Comparison of ENCODE assay signal across 8 mouse cellular contexts in genomic region chr5:121219980-121220731, GRCm38 (mm10). TPM values are rescaled to one million over a fixed set of nuclear protein-coding genes. Genes with fewer than 3 reads are reported as not detected.
DNase-seq lines count a peak whose midpoint lies in the region; ATAC-seq and TF ChIP-seq lines count a peak whose summit lies in the region.

Gene Hectd4 (plus strand): TSS chr5:121220219.

- peak within 1 kb of the TSS; percentile 23 for H3K27ac ChIP-seq in CH12.LX (ENCODE audit: insufficient read depth, low read depth)
- peak within 1 kb of the TSS; percentile 93 for H3K27ac ChIP-seq in forebrain, embryonic 12.5 days
- peak within 1 kb of the TSS; percentile 88 for H3K27ac ChIP-seq in heart, postnatal 0 days (ENCODE audit: low read depth)
- H3K27ac ChIP-seq in liver, embryonic 16.5 days (ENCODE audit: low read length) = peak within 1 kb of the TSS; percentile 98
- peak within 1 kb of the TSS; percentile 96 for H3K27ac ChIP-seq in neural tube, embryonic 13.5 days (replicated peaks)
- H3K27ac ChIP-seq in testis, adult 2 months (ENCODE audit: control insufficient read depth, insufficient read depth, low read depth, low read length) = peak within 1 kb of the TSS; percentile 81

- H3K4me3 ChIP-seq in CH12.LX (replicated peaks in 1 of 3; ENCODE audit: low read depth in 2 of 3, low read length in 2 of 3, poor library complexity in 1 of 3) = peak within 1 kb of the TSS; percentile 72 to 86 (median 84)
- H3K4me3 ChIP-seq in forebrain, embryonic 12.5 days (replicated peaks) = peak within 1 kb of the TSS; percentile 97
- H3K4me3 ChIP-seq in heart, postnatal 0 days (ENCODE audit: low read depth, low read length) = peak within 1 kb of the TSS; percentile 95
- peak within 1 kb of the TSS; percentile 100 for H3K4me3 ChIP-seq in liver, embryonic 16.5 days (ENCODE audit: low read depth, low read length)
- peak within 1 kb of the TSS; percentile 97 for H3K4me3 ChIP-seq in neural tube, embryonic 13.5 days
- H3K4me3 ChIP-seq in testis, adult 2 months (ENCODE audit: control insufficient read depth, low read depth, low read length) = peak within 1 kb of the TSS; percentile 96

- TF ChIP-seq EP300 in CH12.LX (IDR thresholded peaks at IDR 0.05; ENCODE audit: low read length) = no peak
- TF ChIP-seq EP300 in heart, postnatal 0 days (IDR thresholded peaks at IDR 0.05; ENCODE audit: low read depth) = no peak

- H3K4me2 ChIP-seq in CH12.LX (ENCODE audit: insufficient read depth, low read depth, poor library complexity, severe bottlenecking) = peak within 1 kb of the TSS; percentile 74
- H3K4me2 ChIP-seq in forebrain, embryonic 12.5 days = peak within 1 kb of the TSS; percentile 91
- peak within 1 kb of the TSS; percentile 90 for H3K4me2 ChIP-seq in heart, postnatal 0 days (ENCODE audit: low read depth, low read length)
- peak within 1 kb of the TSS; percentile 71 for H3K4me2 ChIP-seq in liver, embryonic 16.5 days (ENCODE audit: low read depth, low read length)
- H3K4me2 ChIP-seq in neural tube, embryonic 13.5 days = peak within 1 kb of the TSS; percentile 87

- DNase-seq in CH12.LX (ENCODE audit: extremely low read depth) = peak; percentile 95
- peak; percentile 93 for DNase-seq in c-Kit-positive CD71-positive TER-119-negative erythroid progenitor cells, embryonic 14.5 days (ENCODE audit: low read depth)
- peak; percentile 93 for DNase-seq in heart, postnatal 0 days (ENCODE audit: low spot score)
- DNase-seq in kidney, postnatal 4 days = peak; percentile 99 to 100

- peaks cover 0 to 30% of the 10 kb centered on the region in 2 experiments; a peak in 2 of 4 replicates for H3K4me1 ChIP-seq in CH12.LX (ENCODE audit: control insufficient read depth in 1 of 2, insufficient read depth in 2 of 2)
- H3K4me1 ChIP-seq in forebrain, embryonic 12.5 days = peaks cover 18% of the 10 kb centered on the region
- H3K4me1 ChIP-seq in heart, postnatal 0 days (ENCODE audit: control insufficient read depth, insufficient read depth) = peaks cover 7% of the 10 kb centered on the region; the same call in 1 of the 2 replicates
- peaks cover 44% of the 10 kb centered on the region for H3K4me1 ChIP-seq in liver, embryonic 16.5 days (ENCODE audit: control insufficient read depth, low read depth, low read length)
- peaks cover 27% of the 10 kb centered on the region for H3K4me1 ChIP-seq in neural tube, embryonic 13.5 days (replicated peaks)
- H3K4me1 ChIP-seq in testis, adult 2 months (ENCODE audit: control insufficient read depth, insufficient read depth, low read length) = peaks cover 11% of the 10 kb centered on the region

- TF ChIP-seq POLR2A in CH12.LX (IDR thresholded peaks at IDR 0.05; ENCODE audit: low read depth, low read length) = peak; percentile 90
- TF ChIP-seq POLR2A in testis, adult 2 months (IDR thresholded peaks at IDR 0.05; ENCODE audit: control insufficient read depth, low read depth, low read length) = peak; percentile 93

- dilution Hi-C loops in CH12.LX (cut with MboI; ENCODE audit: extremely low pct_ligation_motif_present, extremely low pct_unique_long_range_greater_than_20kb, low sequenced_read_pairs) = no loop called here

- 1% methylated on average over 67 of the region's 90 CpGs for WGBS in forebrain, embryonic 12.5 days
- WGBS in heart, postnatal 0 days = 1% methylated on average over 49 of the region's 90 CpGs
- 0% methylated on average over 89 of the region's 90 CpGs for WGBS in liver, embryonic 16.5 days (ENCODE audit: insufficient replicate concordance)
- WGBS in neural tube, embryonic 13.5 days = under 1% methylated on average over 57 of the region's 90 CpGs

- H3K9me3 ChIP-seq in CH12.LX (replicated peaks; ENCODE audit: low read length) = no peaks in the 10 kb centered on the region
- no peaks in the 10 kb centered on the region for H3K9me3 ChIP-seq in forebrain, embryonic 12.5 days
- no peaks in the 10 kb centered on the region for H3K9me3 ChIP-seq in heart, postnatal 0 days (replicated peaks; ENCODE audit: control insufficient read depth, low read length)
- no peaks in the 10 kb centered on the region for H3K9me3 ChIP-seq in liver, embryonic 16.5 days (replicated peaks; ENCODE audit: control insufficient read depth, low read length)
- H3K9me3 ChIP-seq in neural tube, embryonic 13.5 days = no peaks in the 10 kb centered on the region

- H3K79me2 ChIP-seq in CH12.LX (replicated peaks; ENCODE audit: control insufficient read depth, extremely low read depth, insufficient read depth, poor library complexity, severe bottlenecking) = peaks cover 10% of the 10 kb centered on the region

- H3K36me3 ChIP-seq in CH12.LX (replicated peaks in 1 of 2; ENCODE audit: control insufficient read depth in 1 of 2, insufficient read depth in 1 of 2, low read length in 1 of 2) = peaks cover 0 to 2% of the 10 kb centered on the region in 2 experiments
- no peaks in the 10 kb centered on the region for H3K36me3 ChIP-seq in forebrain, embryonic 12.5 days (replicated peaks)
- no peaks in the 10 kb centered on the region for H3K36me3 ChIP-seq in heart, postnatal 0 days (replicated peaks; ENCODE audit: control insufficient read depth, insufficient read depth, low read length)
- H3K36me3 ChIP-seq in liver, embryonic 16.5 days (ENCODE audit: control insufficient read depth, insufficient read depth) = peaks cover 3% of the 10 kb centered on the region; the same call in 1 of the 2 replicates
- H3K36me3 ChIP-seq in neural tube, embryonic 13.5 days = no peaks in the 10 kb centered on the region
- H3K36me3 ChIP-seq in testis, adult 2 months (ENCODE audit: control insufficient read depth, insufficient read depth, low read length) = no peaks in the 10 kb centered on the region

- no peaks in the 10 kb centered on the region for H3K27me3 ChIP-seq in CH12.LX (replicated peaks)
- no peaks in the 10 kb centered on the region for H3K27me3 ChIP-seq in forebrain, embryonic 12.5 days
- H3K27me3 ChIP-seq in heart, postnatal 0 days (ENCODE audit: control insufficient read depth, insufficient read depth, low read length) = no peaks in the 10 kb centered on the region
- H3K27me3 ChIP-seq in liver, embryonic 16.5 days (ENCODE audit: control insufficient read depth, insufficient read depth, low read depth, low read length) = no peaks in the 10 kb centered on the region
- H3K27me3 ChIP-seq in neural tube, embryonic 13.5 days = no peaks in the 10 kb centered on the region
- H3K27me3 ChIP-seq in testis, adult 2 months (ENCODE audit: control insufficient read depth, insufficient read depth, low read length) = no peaks in the 10 kb centered on the region

- peak; percentile 93 for ATAC-seq in forebrain, embryonic 12.5 days (ENCODE audit: low FRiP score)
- ATAC-seq in heart, postnatal 0 days (ENCODE audit: insufficient read depth, low read depth) = peak; percentile 97
- peak; percentile 38 for ATAC-seq in liver, embryonic 16.5 days (ENCODE audit: low read depth)
- ATAC-seq in neural tube, embryonic 13.5 days (ENCODE audit: low read depth) = peak; percentile 87

- peak within 1 kb of the TSS; percentile 84 for H3K9ac ChIP-seq in CH12.LX (ENCODE audit: insufficient read depth, low read depth)
- H3K9ac ChIP-seq in forebrain, embryonic 12.5 days = peak within 1 kb of the TSS; percentile 91
- peak within 1 kb of the TSS; percentile 90 for H3K9ac ChIP-seq in heart, postnatal 0 days (replicated peaks; ENCODE audit: low read depth, low read length)
- H3K9ac ChIP-seq in liver, embryonic 16.5 days (ENCODE audit: low read depth, low read length) = peak within 1 kb of the TSS; percentile 100
- H3K9ac ChIP-seq in neural tube, embryonic 13.5 days = peak within 1 kb of the TSS; percentile 96

- in situ Hi-C loops in CH12.LX (cut with MboI; ENCODE audit: low pct_ligation_motif_present, low pct_unique_long_range_greater_than_20kb, low sequenced_read_pairs) = no loop called here

- TF ChIP-seq RAD21 in CH12.LX (IDR thresholded peaks at IDR 0.05; ENCODE audit: low read depth, low read length) = no peak

- no peak for TF ChIP-seq CTCF in CH12.LX (conservative IDR thresholded peaks at IDR 0.05 in 1 of 2, IDR thresholded peaks at IDR 0.05 in 1 of 2; ENCODE audit: low read depth in 2 of 2, low read length in 2 of 2)
- no peak for TF ChIP-seq CTCF in heart, postnatal 0 days (IDR thresholded peaks at IDR 0.05; ENCODE audit: low read depth)
- no peak for TF ChIP-seq CTCF in testis, adult 2 months (IDR thresholded peaks at IDR 0.05; ENCODE audit: control insufficient read depth, insufficient read depth, insufficient replicate concordance, low read depth, low read length)

TF ChIP-seq in CH12.LX, 34 proteins besides CTCF, POLR2A, EP300 and RAD21:
- TF ChIP-seq NRF1 (IDR thresholded peaks at IDR 0.05; ENCODE audit: low read depth, low read length) = peak; percentile 56
- peak; percentile 53 for TF ChIP-seq MXI1 (IDR thresholded peaks at IDR 0.05; ENCODE audit: low read depth, low read length)
- TF ChIP-seq ELF1 (IDR thresholded peaks at IDR 0.05; ENCODE audit: low read depth, low read length) = peak; percentile 20; the same call in 1 of the 2 replicates
- TF ChIP-seq MAFK (IDR thresholded peaks at IDR 0.05; ENCODE audit: insufficient replicate concordance, low read length) = no peak
- TF ChIP-seq PAX5 (IDR thresholded peaks at IDR 0.05; ENCODE audit: low read length) = no peak
- peak; percentile 90 for TF ChIP-seq TCF12 (IDR thresholded peaks at IDR 0.05; ENCODE audit: low read depth, low read length)
- TF ChIP-seq HCFC1 (IDR thresholded peaks at IDR 0.05; ENCODE audit: low read depth, low read length) = peak; percentile 73
- TF ChIP-seq ZMIZ1 (IDR thresholded peaks at IDR 0.05; ENCODE audit: low read depth, low read length) = peak; percentile 61; the same call in 1 of the 2 replicates
- TF ChIP-seq NELFE (IDR thresholded peaks at IDR 0.05; ENCODE audit: low read depth, low read length) = peak; percentile 86
- TF ChIP-seq RCOR1 (conservative IDR thresholded peaks at IDR 0.05; ENCODE audit: low read depth, low read length) = no peak
- no peak for TF ChIP-seq GABPA (IDR thresholded peaks at IDR 0.05; ENCODE audit: insufficient replicate concordance, low read depth, low read length)
- TF ChIP-seq KAT2A (IDR thresholded peaks at IDR 0.05; ENCODE audit: insufficient replicate concordance, low read length) = 0 out of 2 replicates have a peak, but pooled peaks have one; percentile 29
- peak; percentile 97 for TF ChIP-seq TBP (conservative IDR thresholded peaks at IDR 0.05; ENCODE audit: low read depth, low read length)

RNA-seq across cellular contexts. Expression of gene Hectd4, which starts in this region (rescaled TPM):
- total RNA-seq in CH12.LX (2012; rRNA removed) (6.8 and 7.8 TPM in 2 replicates), CH12.LX (2014; rRNA removed) (0.89 and 2.1 TPM in 2 replicates)
- polyA plus RNA-seq in CH12.LX (2012; ENCODE audit: insufficient read length, low read depth) = 4.3 and 6.0 TPM in 2 replicates
- 13.2 and 13.3 TPM in 2 replicates for polyA plus RNA-seq in forebrain, embryonic 12.5 days (2016; fragmentation: Nextera tagmentation; extraction: Ambion mirVana)
- 18.8 and 19.5 TPM in 2 replicates for total RNA-seq in heart, postnatal 0 days (2014; rRNA removed; ENCODE audit: low replicate concordance)
- 1.8 and 2.0 TPM in 2 replicates for polyA plus RNA-seq in heart, postnatal 0 days (2015; fragmentation: Nextera tagmentation; extraction: Ambion mirVana)
- polyA plus RNA-seq in liver, embryonic 16.5 days (2015; fragmentation: Nextera tagmentation; extraction: Ambion mirVana) = 8.5 and 8.7 TPM in 2 replicates
- polyA plus RNA-seq in neural tube, embryonic 13.5 days (2015; fragmentation: Nextera tagmentation; extraction: Ambion mirVana) = 14.7 and 17.3 TPM in 2 replicates
- polyA plus RNA-seq in testis, adult 2 months (2012; rRNA removed) = 41.3 and 41.8 TPM in 2 replicates

Comparison
In these comparisons a context has a peak if more than half of its experiments do, and no peak if none do; other contexts are left out.
1. Peak in every context shown above with its lines: DNase-seq, ATAC-seq, H3K4me3 ChIP-seq and H3K27ac ChIP-seq.
2. H3K27ac ChIP-seq: peak in every context shown above with its lines; median percentile 98 in liver, embryonic 16.5 days; 96 in neural tube, embryonic 13.5 days; 93 in forebrain, embryonic 12.5 days; 88 in heart, postnatal 0 days; 81 in testis, adult 2 months; 23 in CH12.LX.
3. ATAC-seq: peak in every context shown above with its lines; median percentile 97 in heart, postnatal 0 days; 93 in forebrain, embryonic 12.5 days; 87 in neural tube, embryonic 13.5 days; 38 in liver, embryonic 16.5 days.